Comparison of ENCODE assay signal across 21 mouse cellular contexts in genomic region chr13:96742871-96743270, GRCm38 (mm10). TPM values are rescaled to one million over a fixed set of nuclear protein-coding genes. Genes with fewer than 3 reads are reported as not detected.
DNase-seq lines count a peak whose midpoint lies in the region; ATAC-seq and TF ChIP-seq lines count a peak whose summit lies in the region.
"Had no signal": no experiment of that assay in that cellular context is flagged by ENCODE, and none has a peak within 500 bp of the region (broad histone marks: within the 10 kb centered on the region; RNA-seq: fewer than 3 reads in every experiment).

No protein-coding gene starts in this region.

- peak; percentile 69 for DNase-seq in adrenal gland, adult 2 months
- no peak for DNase-seq in adrenal gland, postnatal 4 days (ENCODE audit: low spot score in 2 of 2)
- peak; percentile 8 for DNase-seq in Muller cell, postnatal 12 days (ENCODE audit: inconsistent ontology term)
- peak; percentile 92 for DNase-seq in fat pad, adult 2 months (ENCODE audit: extremely low read depth, low read depth, low spot score)
- DNase-seq in natural killer cell, adult 2 months (ENCODE audit: low spot score in 2 of 2), result no peak
- DNase-seq in gastrocnemius, adult 2 months, result no peak
- DNase-seq: cerebellum, adult 11-12 months; lung, postnatal 14 days; thymus, postnatal 36 days had no signal

- no peak overlapping the region for H3K27ac ChIP-seq in liver, embryonic 16.5 days (ENCODE audit: low read length)
- no peak overlapping the region for H3K27ac ChIP-seq in midbrain, embryonic 15.5 days
- H3K27ac ChIP-seq in gastrocnemius, adult 2 months, result no peak overlapping the region
- H3K27ac ChIP-seq: hindbrain, embryonic 15.5 days; kidney, postnatal 0 days; left cerebral cortex, adult 2 months; limb, embryonic 12.5 days; midbrain, embryonic 12.5 days had no signal

- TF ChIP-seq CTCF in gastrocnemius, adult 2 months (IDR thresholded peaks at IDR 0.05), result no peak

- no peaks in the 10 kb centered on the region for H3K36me3 ChIP-seq in liver, embryonic 16.5 days (ENCODE audit: control insufficient read depth, insufficient read depth)
- H3K36me3 ChIP-seq in midbrain, embryonic 15.5 days (replicated peaks), result no peaks in the 10 kb centered on the region
- H3K36me3 ChIP-seq: hindbrain, embryonic 15.5 days; limb, embryonic 12.5 days; midbrain, embryonic 12.5 days had no signal

- H3K4me1 ChIP-seq in liver, embryonic 16.5 days (ENCODE audit: control insufficient read depth, low read depth, low read length), result no peaks in the 10 kb centered on the region
- no peaks in the 10 kb centered on the region for H3K4me1 ChIP-seq in midbrain, embryonic 15.5 days
- H3K4me1 ChIP-seq: hindbrain, embryonic 15.5 days; limb, embryonic 12.5 days; midbrain, embryonic 12.5 days had no signal

- 31% methylated on average over 2 of the region's 2 CpGs for WGBS in liver, embryonic 16.5 days (ENCODE audit: insufficient replicate concordance)
- 75% methylated on average over 2 of the region's 2 CpGs for WGBS in midbrain, embryonic 15.5 days

- H3K4me2 ChIP-seq in liver, embryonic 16.5 days (ENCODE audit: low read depth, low read length), result no peak overlapping the region
- no peak overlapping the region for H3K4me2 ChIP-seq in midbrain, embryonic 15.5 days
- H3K4me2 ChIP-seq: hindbrain, embryonic 15.5 days; limb, embryonic 12.5 days; midbrain, embryonic 12.5 days had no signal

- no peaks in the 10 kb centered on the region for H3K9me3 ChIP-seq in liver, embryonic 16.5 days (replicated peaks; ENCODE audit: control insufficient read depth, low read length)
- no peaks in the 10 kb centered on the region for H3K9me3 ChIP-seq in midbrain, embryonic 15.5 days
- H3K9me3 ChIP-seq: hindbrain, embryonic 15.5 days; limb, embryonic 12.5 days; midbrain, embryonic 12.5 days had no signal

- intact Hi-C loops in gastrocnemius, adult 2 months (cut with DNase I), result no loop called here

- peak; percentile 88 for ATAC-seq in liver, embryonic 16.5 days (ENCODE audit: low read depth)
- ATAC-seq in midbrain, embryonic 15.5 days (replicated peaks), result no peak
- ATAC-seq: intestine, postnatal 0 days had no signal

- no peaks in the 10 kb centered on the region for H3K27me3 ChIP-seq in liver, embryonic 16.5 days (ENCODE audit: control insufficient read depth, insufficient read depth, low read depth, low read length)
- H3K27me3 ChIP-seq in midbrain, embryonic 15.5 days (replicated peaks), result no peaks in the 10 kb centered on the region
- H3K27me3 ChIP-seq: hindbrain, embryonic 15.5 days; limb, embryonic 12.5 days; midbrain, embryonic 12.5 days had no signal

- no peak overlapping the region for H3K9ac ChIP-seq in liver, embryonic 16.5 days (ENCODE audit: low read depth, low read length)
- no peak overlapping the region for H3K9ac ChIP-seq in midbrain, embryonic 15.5 days
- H3K9ac ChIP-seq: hindbrain, embryonic 15.5 days; limb, embryonic 12.5 days; midbrain, embryonic 12.5 days had no signal

- no peak overlapping the region for H3K4me3 ChIP-seq in liver, embryonic 16.5 days (ENCODE audit: low read depth, low read length)
- no peak overlapping the region for H3K4me3 ChIP-seq in midbrain, embryonic 15.5 days
- H3K4me3 ChIP-seq in gastrocnemius, adult 2 months, result no peak overlapping the region
- H3K4me3 ChIP-seq: hindbrain, embryonic 15.5 days; left cerebral cortex, adult 2 months; limb, embryonic 12.5 days; midbrain, embryonic 12.5 days had no signal

RNA-seq across cellular contexts. Expression of gene Ankrd31, which starts 5.2 kb away (rescaled TPM):
- total RNA-seq in adrenal gland, adult 2 months (2021), result under 1 TPM in 1 of 2 experiments, not detected in 1; 0.17 TPM
- polyA plus RNA-seq in adrenal gland, adult 2 months (2012; rRNA removed), result not detected in 2 replicates
- total RNA-seq in adrenal gland, postnatal 4 days (2021), result under 1 TPM; 0.08 to 0.11 TPM
- 0.02 TPM in 2 replicates for polyA plus RNA-seq in liver, embryonic 16.5 days (2015; fragmentation: Nextera tagmentation; extraction: Ambion mirVana)
- 0.04 and 0.06 TPM in 2 replicates for polyA plus RNA-seq in midbrain, embryonic 15.5 days (2015; fragmentation: Nextera tagmentation; extraction: Ambion mirVana)
- not detected for total RNA-seq in gastrocnemius, adult 2 months (2021)
- total RNA-seq: heart, postnatal 25 days had no signal
- polyA plus RNA-seq: embryonic facial prominence, embryonic 14.5 days; forebrain, embryonic 11.5 days; hindbrain, embryonic 15.5 days; kidney, postnatal 0 days; limb, embryonic 12.5 days; spleen, adult 2 months had no signal

Comparison
In these comparisons a context has a peak if more than half of its experiments do, and no peak if none do; other contexts are left out.
1. DNase-seq: peak in adrenal gland, adult 2 months (single experiment), Muller cell, postnatal 12 days (single experiment) and fat pad, adult 2 months (single experiment); none in adrenal gland, postnatal 4 days (0 of 2), natural killer cell, adult 2 months (0 of 2) and gastrocnemius, adult 2 months (single experiment).